Mouse (Mus musculus): ENCODE data around the gene Atg4a.
A peak's percentile ranks its signal among the peaks of the same experiment; 100 is the strongest.

GRCm38 (mm10) chrX:140932066-140932465, 24.6 kb upstream of the Atg4a start:
- TF ChIP-seq CTCF (IDR thresholded peaks at IDR 0.05), result peak; percentile 55
- no peak for TF ChIP-seq EP300 (IDR thresholded peaks at IDR 0.05)

All from lung, postnatal 0 days (tissue).